Mouse (Mus musculus): Measurements from ENCODE around the gene Gm826.
A peak's percentile ranks its signal among the peaks of the same experiment; 100 is the strongest.

Gm826 gene

GRCm38 (mm10) chr2:160353581-160353980, 19.6 kb upstream of the Gm826 start:
- peak; percentile 64 for DNase-seq (ENCODE audit: low spot score)

GRCm38 (mm10) chr2:160351038-160351574, 17.1 kb upstream of the Gm826 start:
- DNase-seq (ENCODE audit: low spot score) = peak; percentile 27

DNA sequence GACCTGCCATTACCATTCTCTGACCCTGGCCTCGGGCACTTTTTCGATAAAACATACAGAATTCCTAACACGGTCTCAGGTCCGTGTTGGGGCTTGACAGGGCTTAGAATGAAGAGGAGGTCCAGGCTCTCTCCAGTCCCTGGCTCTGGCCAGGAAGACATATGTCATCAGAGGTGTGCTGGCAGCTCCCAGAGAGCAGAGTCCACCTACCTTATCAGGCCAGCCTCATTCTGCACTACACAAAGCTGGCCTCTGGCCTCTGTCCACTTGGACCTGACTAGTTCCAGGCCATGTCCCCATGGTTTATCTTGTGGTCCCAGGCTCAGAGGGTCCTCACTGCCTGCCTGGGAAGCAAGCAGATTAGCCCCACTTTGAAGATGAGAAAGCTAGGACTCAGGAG, 15.6 kb upstream of the Gm826 start:
- no peak for DNase-seq (ENCODE audit: low spot score)

DNA sequence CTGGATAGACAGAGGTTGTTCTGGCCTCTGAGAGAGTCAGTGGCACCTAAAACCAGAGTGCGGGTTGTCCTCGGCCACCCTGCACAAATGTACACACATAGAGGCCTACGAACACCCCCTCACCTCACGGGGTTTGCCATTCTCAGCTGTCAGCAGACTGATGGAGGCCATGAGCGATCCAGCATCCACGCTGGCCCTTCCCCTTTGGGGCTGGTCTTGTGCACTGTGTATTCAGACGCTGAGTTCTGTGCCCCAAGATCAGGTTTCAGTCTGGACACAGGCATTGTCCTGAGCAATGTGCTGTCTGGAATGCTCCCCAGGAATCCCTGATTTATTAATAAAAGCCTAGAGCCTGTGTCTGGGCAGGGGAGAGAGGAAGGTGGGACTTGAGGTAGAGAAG, 14.8 kb upstream of the Gm826 start:
- DNase-seq (ENCODE audit: low spot score) = no peak

GRCm38 (mm10) chr2:160348072-160348604, 14.2 kb upstream of the Gm826 start:
- no peak for DNase-seq (ENCODE audit: low spot score)

DNA sequence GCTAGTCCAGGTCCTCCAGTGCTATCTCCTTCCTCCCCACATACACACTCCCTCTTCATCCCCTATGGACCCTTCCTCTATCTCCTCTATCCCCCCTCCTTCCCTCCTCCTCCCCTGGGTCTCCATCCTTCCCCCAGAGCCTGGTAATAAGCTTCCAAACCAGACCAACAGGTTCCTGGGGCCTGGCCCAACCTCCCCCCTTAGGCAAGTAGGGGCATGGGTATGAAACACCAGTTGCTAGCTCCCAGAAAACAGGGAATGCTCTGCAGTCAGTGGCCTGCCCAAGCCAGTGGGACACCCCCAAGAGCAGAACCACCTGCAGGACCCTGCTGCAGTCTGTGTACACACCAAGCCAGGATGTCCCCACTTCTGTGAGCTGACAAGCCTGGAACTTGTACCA, 11.7 kb upstream of the Gm826 start:
- peak; percentile 58 for DNase-seq (ENCODE audit: low spot score)

GRCm38 (mm10) chr2:160340121-160340520, 6.2 kb upstream of the Gm826 start:
- no peak for DNase-seq (ENCODE audit: low spot score)

DNA sequence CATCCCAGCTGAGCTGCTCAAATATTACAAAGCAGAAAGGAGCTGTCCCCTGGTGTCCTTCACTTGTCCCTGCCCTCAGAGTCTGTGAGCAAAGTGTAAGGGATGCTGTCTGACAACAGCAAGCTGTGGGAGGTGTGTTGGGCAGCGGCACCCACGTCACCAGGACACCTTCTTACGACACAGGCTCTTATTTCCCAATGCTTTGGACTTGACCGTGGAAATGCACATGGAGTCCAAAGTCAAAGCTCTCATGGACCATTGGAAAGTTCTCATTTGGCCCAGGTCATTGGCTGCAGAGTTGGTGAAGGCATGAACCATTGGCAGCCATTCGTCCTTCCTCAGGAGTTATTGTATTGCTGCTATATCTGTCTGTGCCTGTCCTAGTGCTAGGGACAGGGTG, 5.6 kb upstream of the Gm826 start:
- DNase-seq (ENCODE audit: low spot score) = no peak

GRCm38 (mm10) chr2:160336053-160336452, 2.1 kb upstream of the Gm826 start:
- no peak for DNase-seq (ENCODE audit: low spot score)

DNA sequence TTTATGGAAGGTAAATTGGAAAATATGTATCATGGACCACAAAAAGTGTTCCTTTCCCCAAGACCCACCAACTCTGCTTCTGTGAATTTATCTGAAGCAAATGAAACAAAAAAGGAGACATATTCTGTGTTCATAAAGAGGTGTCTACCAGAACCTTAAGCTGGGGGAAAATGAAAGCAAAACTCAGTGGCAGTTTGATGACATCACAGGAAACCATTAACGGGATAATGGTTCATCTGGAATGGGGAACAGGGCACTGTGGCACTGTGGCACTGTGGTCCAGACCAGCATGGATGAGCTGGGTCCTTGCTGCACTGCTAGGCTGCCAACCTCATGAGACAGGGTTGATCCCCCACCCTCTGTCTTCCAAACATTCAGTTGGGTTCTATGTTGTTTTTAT, 1.1 kb upstream of the Gm826 start:
- no peak for DNase-seq (ENCODE audit: low spot score)

- peak; percentile 33 for DNase-seq (ENCODE audit: low spot score)
Observed at GRCm38 (mm10) chr2:160332516-160333325, 1.2 kb downstream of the Gm826 start.

DNA sequence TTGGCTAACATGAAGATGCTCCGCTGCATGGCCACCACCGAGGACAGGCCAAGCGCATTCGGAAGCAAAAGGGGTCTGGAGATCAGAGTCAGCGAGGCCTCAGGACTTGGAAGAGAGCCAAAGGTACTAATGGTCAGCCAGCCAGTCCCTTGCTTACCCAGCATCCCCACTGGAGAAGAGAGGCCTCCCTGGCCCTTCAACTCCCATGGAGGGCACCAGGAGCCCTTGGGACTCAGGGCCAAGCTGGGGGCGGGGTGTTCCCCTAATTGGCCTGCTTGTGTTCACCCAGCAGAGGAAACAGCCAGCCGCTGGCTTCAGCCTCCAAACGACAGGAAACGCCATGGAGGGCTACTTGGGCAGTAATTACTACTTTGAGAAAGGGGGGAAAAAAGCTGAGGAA, 5.1 kb downstream of the Gm826 start:
- DNase-seq (ENCODE audit: low spot score) = no peak

DNA sequence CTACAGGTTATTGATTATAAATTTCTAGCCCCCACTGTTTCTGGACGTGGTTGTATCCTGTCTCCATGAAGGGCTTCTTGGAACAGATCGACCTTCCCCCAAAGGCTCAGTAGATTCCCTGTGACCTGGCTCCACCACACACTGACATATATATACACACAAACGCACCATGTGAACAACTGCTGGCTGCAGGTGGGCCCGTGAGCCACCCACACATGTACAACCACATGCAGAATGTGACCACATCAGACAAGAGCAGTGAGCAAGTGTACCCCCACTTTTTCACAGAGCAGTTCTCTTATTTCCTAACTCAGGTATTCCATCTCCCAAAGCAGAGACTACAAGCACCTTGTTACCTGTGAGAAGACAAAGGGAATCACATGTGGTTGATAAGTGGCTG, 6.2 kb downstream of the Gm826 start:
- no peak for DNase-seq (ENCODE audit: low spot score)

GRCm38 (mm10) chr2:160327167-160327566, 6.8 kb downstream of the Gm826 start:
- DNase-seq (ENCODE audit: low spot score) = no peak

GRCm38 (mm10) chr2:160325105-160325644, 8.8 kb downstream of the Gm826 start:
- no peak for DNase-seq (ENCODE audit: low spot score)

DNA sequence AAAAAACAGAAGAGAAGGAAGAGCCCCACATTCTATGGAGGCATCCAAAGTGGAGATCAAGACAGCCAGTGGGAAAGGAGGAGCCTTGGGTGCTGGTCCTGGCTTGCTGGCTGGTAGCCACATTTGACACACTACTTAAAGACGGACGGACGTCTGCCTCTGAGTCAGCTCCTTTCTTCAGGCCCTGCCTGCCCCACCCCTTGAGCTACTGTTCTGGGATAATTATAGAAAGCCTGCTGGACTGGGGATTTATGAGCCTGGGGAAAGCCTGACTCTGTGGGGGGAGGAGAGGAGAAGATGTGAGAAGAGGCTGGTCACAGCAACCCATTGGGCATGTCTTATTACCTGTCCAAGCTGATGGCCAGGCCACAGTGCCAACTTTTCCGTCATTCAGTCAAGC, 12.1 kb downstream of the Gm826 start:
- DNase-seq (ENCODE audit: low spot score) = no peak

- no peak for DNase-seq (ENCODE audit: low spot score)
Observed at GRCm38 (mm10) chr2:160318255-160318654, 15.7 kb downstream of the Gm826 start.

- no peak for DNase-seq (ENCODE audit: low spot score)
Observed at GRCm38 (mm10) chr2:160313595-160314007, 20.4 kb downstream of the Gm826 start.

GRCm38 (mm10) chr2:160305070-160305469, 28.9 kb downstream of the Gm826 start:
- DNase-seq (ENCODE audit: low spot score) = no peak

DNA sequence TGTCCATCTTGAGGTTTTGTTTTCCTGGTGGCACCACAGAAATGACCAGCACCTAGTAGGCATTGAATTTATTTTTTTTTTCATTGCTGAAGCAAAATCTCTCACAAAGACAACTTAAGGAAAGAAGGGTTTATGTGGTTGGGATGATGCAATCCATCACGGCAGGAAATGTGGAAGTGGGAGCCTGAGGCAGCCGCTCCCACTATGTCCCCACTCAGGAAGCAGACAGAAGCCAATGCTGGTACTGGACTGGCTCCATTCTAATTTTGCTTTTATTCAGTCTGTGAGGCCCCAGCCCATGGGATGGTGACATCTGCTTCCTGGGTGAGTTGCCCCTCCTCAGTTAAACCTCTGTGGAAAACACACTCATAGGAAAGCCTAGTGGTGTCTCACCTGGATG, 30.0 kb downstream of the Gm826 start:
- DNase-seq (ENCODE audit: low spot score) = no peak

DNA sequence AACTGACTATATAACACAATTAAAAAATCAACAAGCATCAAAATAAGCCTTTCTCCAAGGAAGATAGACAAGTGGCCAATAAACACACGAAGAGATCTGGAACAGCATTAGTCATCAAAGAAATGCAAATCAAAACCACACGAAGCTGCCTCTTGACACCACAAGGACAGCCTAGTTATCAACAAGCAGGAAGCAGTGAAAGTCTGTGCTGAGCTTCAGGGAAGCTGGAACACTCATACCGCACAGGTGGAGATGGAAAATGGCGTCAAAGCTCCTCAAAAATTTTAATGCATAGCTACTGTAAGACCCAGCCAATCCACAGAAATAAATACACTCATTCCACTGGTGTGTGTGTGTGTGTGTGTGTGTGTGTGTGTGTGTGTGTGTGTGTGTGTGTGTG, 31.9 kb downstream of the Gm826 start:
- DNase-seq (ENCODE audit: low spot score) = no peak

GRCm38 (mm10) chr2:160298586-160298985, 35.4 kb downstream of the Gm826 start:
- no peak for DNase-seq (ENCODE audit: low spot score)

- DNase-seq (ENCODE audit: low spot score) = no peak
Observed at GRCm38 (mm10) chr2:160288538-160289151, 45.3 kb downstream of the Gm826 start.

All from urinary bladder, postnatal 14 days (tissue).